Mouse (Mus musculus) gastrocnemius, adult 8-10 months (tissue): ENCODE data around the gene Tiam1. TPM values are rescaled to one million over a fixed set of nuclear protein-coding genes. Genes with fewer than 3 reads are reported as not detected.
A peak's percentile ranks its signal among the peaks of the same experiment; 100 is the strongest.

Experiments used
- DNase-seq, 2 experiments: peaks; one replicate each; pipeline ENCODE4 v3.0.0; 2022; ENCODE audit warnings: low spot score in 2 of 2
- total RNA-seq, 4 experiments: library from RNA; stranded (reverse); gene quantifications; 2 replicates each; pipeline ENCODE4 v1.2.4; 2022

The Tiam1 gene
- total RNA-seq, 4 experiments from 2014 or later, result 2.9 to 14.0 (median 7.2) TPM

GRCm38 (mm10) chr16:89805210-89805609 is 338.4 kb downstream of the Tiam1 start:
- DNase-seq, result no peak

DNA sequence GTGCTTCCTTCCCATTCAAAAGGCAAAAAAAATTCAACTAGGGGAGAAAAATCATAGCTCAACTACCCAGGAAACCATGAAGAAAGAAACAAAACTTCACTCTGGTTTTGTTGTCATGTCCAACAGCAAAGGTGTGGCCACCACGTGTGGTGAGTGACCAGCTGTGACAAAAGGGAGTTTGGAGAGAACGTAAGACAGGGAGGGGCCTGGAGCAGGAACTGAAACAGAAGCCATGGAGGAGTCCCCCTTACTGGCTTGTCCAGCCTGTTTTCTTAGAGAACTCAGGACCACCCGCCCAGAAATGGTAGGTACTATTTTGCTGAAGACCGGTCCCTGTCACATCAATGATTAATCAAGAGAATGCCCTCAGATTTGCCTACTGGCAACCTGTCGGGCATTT is 342.1 kb downstream of the Tiam1 start:
- DNase-seq, result no peak

- DNase-seq, result no peak
These were observed 343.8 kb downstream of the Tiam1 start for GRCm38 (mm10) chr16:89799772-89800171.

DNA sequence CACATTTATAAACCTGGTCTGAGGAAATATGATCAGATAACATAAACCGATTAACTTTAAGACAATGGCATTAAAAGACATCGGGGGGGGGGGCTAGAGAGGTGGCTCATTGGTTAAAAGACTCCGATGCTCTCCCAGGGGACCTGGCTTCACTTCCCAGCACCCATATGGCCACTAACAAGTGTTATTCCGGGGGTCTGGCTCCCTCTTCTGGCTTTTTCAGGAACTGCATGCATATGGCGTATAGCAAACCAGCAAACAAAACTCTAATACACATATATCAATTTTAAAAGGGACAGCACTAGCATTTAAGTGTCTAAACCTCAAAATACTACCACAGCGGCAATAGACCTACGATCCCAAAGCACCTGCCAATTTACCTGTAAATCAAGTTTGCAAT is 347.0 kb downstream of the Tiam1 start:
- DNase-seq, result no peak

- no peak for DNase-seq
These were observed 353.7 kb downstream of the Tiam1 start for GRCm38 (mm10) chr16:89789792-89790434.

- no peak for DNase-seq
These were observed 357.8 kb downstream of the Tiam1 start for GRCm38 (mm10) chr16:89785795-89786194.

DNA sequence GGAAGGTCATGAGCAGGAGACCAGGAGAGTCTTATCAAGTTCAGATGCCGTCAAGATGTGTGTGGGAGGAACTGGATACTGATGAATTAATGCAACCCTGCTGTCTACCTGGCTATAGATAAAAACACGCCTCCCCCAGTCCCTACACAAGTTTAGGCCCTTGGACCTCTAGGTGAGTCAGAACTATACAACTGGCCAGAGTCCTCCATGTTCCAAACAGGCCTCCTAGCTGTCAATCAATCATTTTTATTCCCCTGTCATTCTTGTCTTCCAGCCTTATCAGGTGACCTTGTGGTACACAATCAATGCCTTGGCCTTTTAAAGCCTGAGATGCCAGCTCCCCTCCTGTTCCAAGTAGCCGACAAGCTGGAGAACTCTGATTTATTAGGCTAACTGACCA is 363.9 kb downstream of the Tiam1 start:
- no peak for DNase-seq

DNA sequence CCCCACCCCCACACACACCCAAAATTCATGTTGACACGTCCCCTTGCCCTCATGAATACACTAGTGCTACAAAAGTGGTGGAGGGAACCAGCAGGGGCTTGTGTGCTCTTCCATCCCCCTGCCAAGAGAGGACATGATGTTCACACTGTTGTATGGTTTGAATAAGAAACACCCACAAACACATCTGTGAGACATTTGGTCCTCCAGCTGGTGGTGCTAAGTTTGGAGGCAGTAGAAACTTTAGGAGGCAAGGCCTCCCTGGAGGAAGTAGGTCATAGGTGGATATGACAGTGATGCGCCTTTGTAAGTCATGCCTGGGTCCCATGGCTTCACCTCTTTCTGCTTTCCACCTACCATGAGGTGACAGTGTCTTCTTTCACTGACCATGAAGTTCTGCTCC is 366.1 kb downstream of the Tiam1 start:
- no peak for DNase-seq

DNA sequence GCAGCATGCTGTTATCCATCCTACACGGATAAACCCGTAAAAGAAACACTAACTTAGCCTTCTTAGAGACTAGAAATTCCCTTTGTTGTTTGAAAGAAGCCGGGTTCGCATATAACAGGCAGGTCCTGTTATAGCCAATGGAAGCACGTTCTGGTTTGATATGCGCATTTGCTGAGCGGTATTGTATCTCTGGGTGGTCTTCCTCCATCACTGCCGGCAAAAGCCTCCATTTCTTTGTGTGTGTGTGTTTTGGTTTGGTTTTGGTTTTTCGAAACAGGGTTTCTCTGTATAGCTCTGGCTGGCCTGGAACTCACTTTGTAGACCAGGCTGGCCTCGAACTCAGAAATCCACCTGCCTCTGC is 369.0 kb downstream of the Tiam1 start:
- no peak for DNase-seq

DNA sequence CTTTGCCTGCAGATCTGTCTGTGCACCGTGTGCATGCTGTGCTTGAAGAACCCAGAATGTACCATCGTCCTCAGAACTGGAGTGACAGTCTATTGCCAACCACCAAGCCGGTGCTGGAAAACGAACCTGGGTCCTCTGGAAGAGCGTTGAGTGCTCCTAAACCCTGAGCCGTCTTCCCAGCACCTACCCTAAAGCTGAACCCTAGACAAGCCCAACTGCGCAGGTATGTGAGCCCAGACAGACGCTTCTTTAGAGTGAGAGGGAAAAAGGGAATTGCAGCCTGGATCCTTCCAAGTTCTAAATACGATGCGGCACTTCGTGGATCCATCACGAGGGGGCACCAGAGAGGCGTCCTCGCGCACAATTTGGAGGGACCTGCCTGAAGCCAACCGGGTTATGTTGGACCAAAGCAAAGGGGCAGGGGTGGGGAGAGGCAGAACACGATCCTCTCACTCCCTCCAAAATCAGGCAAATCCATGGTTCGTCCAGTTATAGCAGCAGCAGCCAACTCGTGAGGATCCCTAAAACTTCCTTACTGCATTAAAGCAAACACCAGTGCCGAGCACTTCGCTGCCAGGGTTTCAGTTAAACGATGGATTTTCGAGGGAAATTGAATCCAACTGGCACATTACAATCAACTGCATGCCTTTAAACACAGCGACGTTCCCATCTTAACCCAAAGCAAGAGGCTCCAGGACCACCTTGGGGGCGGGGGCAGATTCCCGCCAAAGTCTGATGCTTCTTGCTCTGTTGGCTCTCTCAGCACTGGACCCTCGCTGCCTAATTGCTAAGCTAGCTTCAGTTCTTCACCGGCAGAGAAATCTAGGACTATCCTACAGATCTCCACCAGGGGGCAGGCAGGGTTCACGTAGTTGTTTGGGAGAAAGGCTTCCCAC is 369.7 kb downstream of the Tiam1 start:
- peak; percentile 62 for DNase-seq

- DNase-seq, result no peak
These were observed 377.6 kb downstream of the Tiam1 start for GRCm38 (mm10) chr16:89765919-89766318.

DNA sequence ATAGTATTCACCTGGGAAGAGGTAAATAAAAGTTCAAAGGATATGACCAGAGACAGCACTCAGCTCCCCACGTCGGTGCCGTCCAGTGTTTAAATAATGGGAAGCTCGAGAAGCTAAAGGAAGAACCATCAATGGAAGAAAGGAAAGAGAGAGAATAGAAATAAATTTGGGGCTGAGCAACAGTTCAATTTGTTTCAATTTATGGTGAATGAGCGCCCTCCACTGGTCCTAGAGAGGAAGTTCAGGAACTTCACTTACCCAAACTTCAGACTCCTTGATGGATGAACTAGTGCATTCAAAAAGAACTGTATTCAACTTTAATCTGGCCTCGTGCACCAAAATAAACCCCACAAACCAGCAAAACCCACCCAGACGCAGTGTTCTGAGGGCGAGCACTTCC is 378.1 kb downstream of the Tiam1 start:
- DNase-seq, result no peak

DNA sequence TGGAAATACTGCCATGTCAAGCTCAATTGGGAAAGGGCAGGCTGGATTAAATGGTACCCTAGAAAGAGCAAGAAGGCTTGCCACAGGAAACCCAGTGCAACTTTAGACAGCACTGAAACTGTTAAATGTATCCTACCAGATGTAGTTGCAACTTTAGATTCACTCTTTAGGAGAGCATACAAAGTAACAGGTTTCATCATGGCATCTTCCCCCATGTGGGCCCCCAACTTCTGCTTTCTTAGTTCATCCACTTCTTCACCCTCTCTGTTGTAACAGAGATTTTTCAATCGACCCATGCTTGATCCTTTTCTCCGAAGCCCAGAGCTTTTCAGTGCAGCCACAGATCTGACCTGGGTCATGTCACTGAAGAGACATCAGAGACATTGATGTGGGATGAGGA is 379.8 kb downstream of the Tiam1 start:
- no peak for DNase-seq

DNA sequence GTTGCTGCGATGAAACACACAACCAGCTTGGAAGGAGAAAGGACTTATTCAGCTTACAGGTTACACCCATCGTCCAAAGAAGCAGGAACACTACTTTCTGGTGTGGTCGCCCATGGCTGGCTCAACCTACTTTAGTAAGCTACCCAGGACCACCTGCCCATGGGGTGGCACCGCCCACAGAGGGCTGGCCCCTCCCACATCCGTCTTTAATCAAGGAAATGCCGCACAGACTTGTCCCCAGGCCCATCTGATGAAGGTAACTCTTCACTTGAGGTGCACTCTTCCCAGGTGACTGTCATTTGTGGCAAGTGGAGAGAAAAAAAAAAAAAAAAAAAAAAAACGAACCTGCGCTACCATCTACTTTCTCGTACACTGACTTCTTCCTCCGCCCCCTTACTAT is 381.0 kb downstream of the Tiam1 start:
- DNase-seq, result no peak

DNA sequence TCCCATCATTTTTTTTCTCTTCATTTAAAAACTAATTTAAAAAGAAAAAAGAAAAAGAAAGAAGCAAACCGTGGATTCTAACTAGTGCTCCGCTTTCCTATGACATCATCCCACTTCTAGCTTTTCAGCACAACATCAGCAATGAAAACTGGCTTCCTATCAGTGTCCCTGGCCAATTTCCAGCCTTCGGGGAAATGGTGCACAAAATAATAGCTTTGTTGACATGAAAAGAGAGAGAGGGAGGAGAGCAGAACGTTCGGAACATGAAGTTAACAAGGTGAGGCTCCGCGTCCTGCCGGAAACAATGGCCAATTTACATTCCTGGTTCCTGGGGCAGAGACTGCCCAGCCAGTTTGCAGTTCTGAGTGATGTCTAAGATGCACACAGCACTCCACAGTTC is 381.5 kb downstream of the Tiam1 start:
- DNase-seq, result no peak

- DNase-seq, result no peak
These were observed 386.2 kb downstream of the Tiam1 start for GRCm38 (mm10) chr16:89757384-89757783.

DNA sequence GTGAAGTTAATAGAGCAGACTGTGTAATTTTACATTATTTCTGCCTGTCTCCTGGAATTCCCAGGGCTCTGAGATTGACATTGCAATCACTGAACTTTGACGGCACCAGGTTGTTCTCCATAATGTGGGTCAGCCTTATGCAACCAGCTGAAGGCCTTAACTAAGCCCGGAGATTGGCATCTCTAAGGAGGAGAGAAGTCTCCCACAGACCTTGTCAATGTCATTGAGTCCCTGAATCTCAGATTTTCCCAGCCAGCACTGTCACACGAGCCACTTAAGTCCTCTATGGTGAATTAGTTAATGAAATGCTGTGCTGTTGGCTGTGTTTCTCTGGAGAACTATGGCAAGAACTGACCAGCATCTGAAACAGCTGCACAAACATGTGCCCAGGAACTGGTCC is 388.9 kb downstream of the Tiam1 start:
- no peak for DNase-seq

DNA sequence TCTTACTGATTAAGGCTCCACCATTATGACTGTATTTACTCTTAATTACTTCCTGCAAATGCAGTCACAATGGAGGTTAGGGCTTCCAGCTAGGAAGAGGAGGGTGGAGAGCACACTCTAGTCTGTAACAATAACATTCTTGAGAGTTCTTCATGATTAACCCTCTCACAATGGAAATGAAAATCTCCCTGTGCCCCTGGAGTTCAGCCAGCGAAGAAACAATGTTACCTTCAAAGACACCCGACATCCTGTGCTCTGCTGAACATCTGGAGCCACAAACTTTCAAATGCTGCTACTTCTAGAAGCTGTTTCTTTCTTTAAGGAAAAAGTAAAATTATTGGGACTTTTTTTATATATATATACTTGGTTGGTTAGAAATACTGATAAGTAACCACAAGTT is 395.7 kb downstream of the Tiam1 start:
- DNase-seq, result no peak

DNA sequence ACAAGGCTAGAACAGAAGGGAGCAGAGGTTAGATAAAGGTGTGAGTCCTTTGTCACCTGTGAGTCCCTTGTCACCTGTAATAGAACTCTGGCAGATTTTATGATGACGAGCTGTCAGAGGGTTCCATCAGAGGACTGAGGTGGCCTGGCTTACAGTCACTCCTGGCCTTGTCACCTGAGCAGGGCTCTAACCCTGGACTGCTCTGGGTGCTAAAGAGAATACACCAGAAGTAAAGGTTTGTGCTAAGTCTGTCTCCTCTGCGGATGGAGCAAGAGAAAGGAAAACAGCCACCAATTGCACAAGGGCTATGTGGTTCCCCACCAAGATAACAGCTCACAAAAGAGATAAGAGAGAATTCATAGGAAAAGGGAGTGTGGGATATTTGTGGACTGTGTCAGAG is 404.0 kb downstream of the Tiam1 start:
- no peak for DNase-seq

- no peak for DNase-seq
These were observed 404.6 kb downstream of the Tiam1 start for GRCm38 (mm10) chr16:89738963-89739362.
